Mouse (Mus musculus) cortical plate, adult 2 months (tissue): ENCODE measurements at regions not wholly inside any gene's neighbourhood (a gene's known extent, or its start where the extent isn't known, plus 50 kb on each side); places are given as distances from the start of the nearest gene placed in this dataset.

Experiments used
- H3K27ac ChIP-seq: fragments of 200-500 bp; 2 replicates; pipeline ENCODE4 v1.5.1; 2012; ENCODE audit warnings: low read length, control low read depth, inconsistent platforms; ENCODE audit not compliant: insufficient read depth
- H3K4me1 ChIP-seq: fragments of 200-500 bp; 2 replicates; pipeline ENCODE4 v1.6.1; 2011; ENCODE audit warnings: low read length; ENCODE audit not compliant: control insufficient read depth, insufficient read depth
- H3K4me3 ChIP-seq: fragments of 200-500 bp; 2 replicates; pipeline ENCODE4 v1.5.1; 2011; ENCODE audit warnings: mild to moderate bottlenecking, low read length, control low read depth; ENCODE audit not compliant: insufficient read depth
- CTCF ChIP-seq: fragments of 200-500 bp; IDR thresholded peaks from 2 replicates; pipeline ENCODE4 v1.5.1; 2011; ENCODE audit warnings: mild to moderate bottlenecking, control low read depth, low read length; ENCODE audit not compliant: insufficient read depth; ENCODE audit errors: extremely low read depth
- POLR2A ChIP-seq: fragments of 200-500 bp; IDR thresholded peaks from 2 replicates; pipeline ENCODE4 v1.6.1; 2011; ENCODE audit warnings: mild to moderate bottlenecking, low read length, control low read depth; ENCODE audit not compliant: insufficient read depth; ENCODE audit errors: extremely low read depth

GRCm38 (mm10) chr9:47460241-47460640, 69.7 kb upstream of the Cadm1 start:
- Histone ChIP-seq H3K4me1 (no peaks in the 10 kb centered on the region), H3K4me3 (no peak overlapping the region), H3K27ac (no peak overlapping the region)
- TF ChIP-seq POLR2A = no peak
- TF ChIP-seq CTCF = no peak

DNA sequence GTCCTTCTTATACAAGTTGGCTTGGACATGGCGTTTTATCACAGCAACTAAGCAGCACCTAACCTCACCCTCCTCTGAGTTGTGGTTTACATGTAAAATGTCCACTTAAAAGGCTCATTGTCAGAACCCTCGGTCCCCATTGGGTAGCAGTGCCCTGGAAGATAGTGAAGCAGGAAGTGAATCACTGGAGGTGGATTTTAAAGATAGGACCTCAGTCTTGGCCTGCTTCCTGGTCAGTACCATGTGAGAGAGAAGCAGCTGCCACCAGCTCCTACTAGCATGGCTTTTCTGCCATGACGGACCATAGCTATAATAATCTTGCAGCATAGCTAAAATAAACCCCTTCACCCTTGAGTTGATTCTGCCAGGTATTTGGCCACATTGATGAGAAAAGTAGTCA, 68.1 kb upstream of the Cadm1 start:
- Histone ChIP-seq H3K4me3 (no peak overlapping the region), H3K27ac (no peak overlapping the region), H3K4me1 (no peaks in the 10 kb centered on the region)
- no peak for TF ChIP-seq POLR2A
- TF ChIP-seq CTCF = no peak

- H3K27ac ChIP-seq = no peak overlapping the region
- H3K4me3 ChIP-seq = no peak overlapping the region
- TF ChIP-seq CTCF (no peak), POLR2A (no peak)
- no peaks in the 10 kb centered on the region for H3K4me1 ChIP-seq
Measured at GRCm38 (mm10) chr9:47466767-47467166, 63.2 kb upstream of the Cadm1 start.

GRCm38 (mm10) chr9:47467815-47468214, 62.2 kb upstream of the Cadm1 start:
- no peak for TF ChIP-seq CTCF
- no peak for TF ChIP-seq POLR2A
- H3K4me1 ChIP-seq = no peaks in the 10 kb centered on the region

DNA sequence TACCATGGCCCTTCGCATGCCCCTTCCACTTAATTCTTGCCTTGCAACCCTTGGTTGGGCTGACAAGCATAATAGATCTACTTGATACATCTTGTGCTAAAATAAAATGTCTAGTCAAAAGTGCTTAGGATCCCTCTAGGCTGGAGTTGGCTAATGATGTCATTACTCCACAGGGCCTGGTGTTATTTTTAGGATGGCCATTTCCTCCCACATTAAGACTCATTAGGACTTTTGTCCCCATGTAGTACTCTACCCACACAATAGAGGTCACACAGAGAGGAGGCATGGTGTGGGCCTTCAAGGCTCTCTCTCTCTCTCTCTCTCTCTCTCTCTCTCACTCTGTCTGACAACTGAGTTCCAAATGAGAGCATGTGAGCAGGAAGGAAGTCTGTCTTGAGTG, 60.4 kb upstream of the Cadm1 start:
- Histone ChIP-seq H3K4me3 (no peak overlapping the region), H3K27ac (no peak overlapping the region), H3K4me1 (no peaks in the 10 kb centered on the region)
- TF ChIP-seq CTCF (no peak), POLR2A (no peak)

More at GRCm38 (mm10) chr9:47467815-47468214, 62.2 kb upstream of the Cadm1 start:
- H3K27ac ChIP-seq = no peak overlapping the region
- no peak overlapping the region for H3K4me3 ChIP-seq

- H3K27ac ChIP-seq = no peak overlapping the region
- no peak for TF ChIP-seq POLR2A
- no peak for TF ChIP-seq CTCF
- no peaks in the 10 kb centered on the region for H3K4me1 ChIP-seq
- H3K4me3 ChIP-seq = no peak overlapping the region
Measured at GRCm38 (mm10) chr9:47470741-47471140, 59.2 kb upstream of the Cadm1 start.

- H3K27ac ChIP-seq = no peak overlapping the region
- H3K4me1 ChIP-seq = no peaks in the 10 kb centered on the region
- H3K4me3 ChIP-seq = no peak overlapping the region
- no peak for TF ChIP-seq POLR2A
- no peak for TF ChIP-seq CTCF
Measured at GRCm38 (mm10) chr9:47471767-47472420, 58.1 kb upstream of the Cadm1 start.

DNA sequence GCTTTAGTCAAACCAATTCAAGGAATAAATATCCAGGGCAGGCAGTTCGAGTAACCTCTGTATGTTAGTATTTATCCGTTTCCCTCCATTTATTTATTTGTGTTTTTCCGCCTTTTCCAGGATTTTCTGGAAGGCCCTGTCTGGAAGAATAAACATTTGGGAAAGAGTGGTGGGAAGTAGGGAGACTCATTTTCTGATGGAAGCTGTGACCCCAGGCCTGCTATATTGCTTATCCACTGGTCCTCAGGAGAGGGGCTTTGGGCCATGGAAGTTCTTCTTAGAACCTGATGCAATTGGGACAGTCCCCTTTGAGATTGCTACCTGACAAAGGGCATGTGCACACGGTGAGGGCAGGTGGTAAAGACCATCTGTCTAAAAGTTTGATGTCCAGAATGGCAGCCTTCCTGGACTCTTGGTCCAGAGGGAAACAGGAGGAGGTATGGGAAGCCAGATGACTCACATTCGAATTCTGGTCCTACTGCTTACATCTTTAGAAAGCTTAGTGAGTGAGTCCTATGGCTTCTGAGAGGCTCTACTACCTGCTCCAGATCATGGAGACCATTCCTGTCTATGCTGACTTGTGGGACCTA, 56.1 kb upstream of the Cadm1 start:
- H3K4me3 ChIP-seq = no peak overlapping the region
- H3K27ac ChIP-seq = no peak overlapping the region
- no peaks in the 10 kb centered on the region for H3K4me1 ChIP-seq
- TF ChIP-seq POLR2A = no peak
- no peak for TF ChIP-seq CTCF

DNA sequence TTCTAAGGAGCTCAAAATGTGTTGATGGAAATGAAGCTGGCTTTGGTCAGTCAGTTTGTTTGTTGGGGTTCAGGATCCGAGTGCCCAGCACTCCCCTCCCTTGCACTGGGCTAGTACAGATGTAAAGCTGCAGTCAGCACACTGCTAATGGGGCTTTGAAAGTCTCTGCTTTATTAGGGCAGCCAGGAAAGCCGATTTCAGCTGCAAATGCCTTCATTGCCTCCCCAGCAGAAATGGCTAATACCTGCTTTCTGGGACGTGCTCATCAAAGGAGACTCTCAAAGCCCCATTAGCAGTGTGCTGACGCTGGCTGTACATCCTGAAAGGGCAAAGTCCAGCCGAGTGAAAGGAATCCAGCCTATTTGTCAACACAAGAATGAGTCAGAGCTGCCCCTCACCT, 55.2 kb upstream of the Cadm1 start:
- TF ChIP-seq POLR2A = no peak
- no peak for TF ChIP-seq CTCF
- Histone ChIP-seq H3K4me1 (no peaks in the 10 kb centered on the region), H3K27ac (no peak overlapping the region), H3K4me3 (no peak overlapping the region)

GRCm38 (mm10) chr9:47477889-47478288, 52.1 kb upstream of the Cadm1 start:
- no peak overlapping the region for H3K27ac ChIP-seq
- no peak for TF ChIP-seq POLR2A
- no peak overlapping the region for H3K4me3 ChIP-seq
- no peaks in the 10 kb centered on the region for H3K4me1 ChIP-seq
